Mouse (Mus musculus) layer of hippocampus, adult 8-10 months (tissue): ENCODE results near the gene Zfhx3. TPM values are rescaled to one million over a fixed set of nuclear protein-coding genes. Genes with fewer than 3 reads are reported as not detected.

Experiments
- DNase-seq, 2 experiments: peaks; one replicate each; pipeline ENCODE4 v3.0.0; 2022; ENCODE audit warnings: low spot score in 2 of 2
- total RNA-seq, 4 experiments: library from RNA; stranded (reverse); gene quantifications; 2 replicates each; pipeline ENCODE4 v1.2.4; 2022

Gene Zfhx3
- total RNA-seq, 4 experiments from 2014 or later = 4.5 to 7.6 (median 6.7) TPM

GRCm38 (mm10) chr8:108911511-108911910, 969.1 kb downstream of the Zfhx3 start:
- DNase-seq = peak; percentile 68 to 89

- DNase-seq = no peak
Observed at GRCm38 (mm10) chr8:108912998-108913397, 970.6 kb downstream of the Zfhx3 start.

- no peak for DNase-seq
Observed at GRCm38 (mm10) chr8:108915425-108915824, 973.0 kb downstream of the Zfhx3 start.

DNA sequence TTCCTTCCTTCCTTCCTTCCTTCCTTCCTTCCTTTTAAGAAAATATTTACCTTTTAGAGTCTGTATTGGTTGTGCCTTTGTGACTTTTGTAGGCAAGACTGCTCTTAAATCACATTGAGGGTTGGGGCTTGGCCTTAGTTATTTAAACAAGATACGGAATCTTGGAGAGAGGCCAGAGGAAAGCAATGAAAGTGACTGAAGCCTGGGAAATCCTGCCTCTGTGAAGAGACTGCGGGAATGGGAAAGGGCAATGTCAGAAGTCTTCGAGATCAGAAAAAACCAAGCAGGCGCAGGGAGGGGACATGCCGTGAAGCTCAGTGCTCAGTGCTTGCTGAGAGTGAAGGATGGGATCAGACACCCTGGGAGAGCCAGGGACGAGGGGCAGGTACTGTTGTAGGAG, 973.4 kb downstream of the Zfhx3 start:
- no peak for DNase-seq

DNA sequence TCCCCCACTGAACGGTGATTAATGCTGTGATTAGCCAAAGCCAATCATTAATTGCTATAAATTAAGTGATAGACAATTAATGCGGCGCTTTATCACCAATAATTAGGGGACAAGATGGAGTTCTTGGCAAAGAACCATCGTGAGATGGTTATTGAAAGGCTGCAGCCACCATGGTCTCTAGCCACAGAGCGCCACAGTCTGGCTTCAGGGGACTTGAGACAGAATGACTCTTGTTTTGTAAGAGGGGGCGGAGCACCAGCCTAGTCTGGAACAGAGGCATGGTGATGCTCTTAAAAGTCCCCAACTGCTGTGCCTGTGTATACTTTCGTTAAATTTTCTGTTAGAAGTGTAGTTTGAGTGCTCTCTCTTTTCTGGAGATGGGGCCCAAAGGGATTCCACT, 977.7 kb downstream of the Zfhx3 start:
- DNase-seq = no peak

DNA sequence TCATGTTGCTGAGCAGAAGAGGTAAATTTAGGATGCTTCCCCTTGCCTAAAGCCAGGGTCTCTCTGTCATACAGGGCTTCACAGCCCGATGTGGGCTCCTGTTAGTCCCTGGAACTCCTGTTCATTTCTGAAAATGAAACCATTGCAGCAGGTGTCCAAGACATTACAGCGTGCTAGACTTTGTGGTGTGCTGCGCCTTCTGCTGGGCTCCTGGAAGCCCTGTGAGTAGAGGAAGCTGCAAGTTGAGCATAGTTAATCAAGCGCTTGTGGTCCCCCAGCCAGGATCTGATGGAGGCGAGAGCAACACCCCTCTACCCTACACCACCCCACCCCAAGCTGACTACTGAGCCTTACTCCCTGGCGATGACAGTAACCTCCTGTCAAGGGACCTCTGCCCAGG, 980.7 kb downstream of the Zfhx3 start:
- no peak for DNase-seq

- DNase-seq = no peak
Observed at GRCm38 (mm10) chr8:108924526-108924925, 982.1 kb downstream of the Zfhx3 start.

- DNase-seq = no peak
Observed at GRCm38 (mm10) chr8:108926106-108926505, 983.7 kb downstream of the Zfhx3 start.

DNA sequence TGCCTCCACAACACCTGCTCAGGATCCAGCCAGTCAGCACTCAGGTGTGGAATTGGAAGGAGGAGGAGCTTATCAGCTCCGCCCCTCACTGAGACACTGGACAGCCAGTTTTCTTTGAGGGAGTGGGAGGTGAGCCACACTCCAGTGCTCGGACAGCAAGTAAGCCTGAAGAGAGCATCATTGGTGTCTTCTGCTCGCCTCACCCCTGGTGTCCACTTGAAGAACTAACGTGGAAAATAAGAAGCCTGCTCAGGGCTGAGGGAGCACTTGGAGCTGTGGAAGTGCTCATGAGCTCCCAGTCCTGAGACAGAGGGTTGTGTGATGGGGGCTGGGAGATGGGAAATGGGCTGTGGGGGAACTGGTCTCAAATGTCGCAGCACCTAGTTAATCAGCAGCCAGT, 988.2 kb downstream of the Zfhx3 start:
- DNase-seq = no peak

DNA sequence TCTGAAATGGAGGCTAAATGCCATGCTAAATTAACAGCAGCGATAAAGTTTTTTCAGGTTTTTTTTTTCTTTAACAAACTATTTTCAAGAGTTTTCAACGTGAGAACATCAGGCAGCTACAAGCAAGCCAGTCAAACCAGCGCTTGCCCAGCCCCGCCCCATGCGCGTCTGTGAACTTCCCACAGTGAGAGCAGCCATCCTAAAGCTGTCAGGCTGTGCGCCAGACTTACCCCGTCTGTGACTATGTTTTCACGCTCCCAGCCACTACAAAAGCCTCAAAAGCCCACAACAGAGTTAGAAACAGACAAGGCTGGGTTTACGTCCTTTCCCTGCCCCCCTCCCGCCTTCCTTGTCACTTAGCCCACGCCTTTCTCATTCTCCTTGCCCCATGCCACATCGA, 989.4 kb downstream of the Zfhx3 start:
- no peak for DNase-seq

DNA sequence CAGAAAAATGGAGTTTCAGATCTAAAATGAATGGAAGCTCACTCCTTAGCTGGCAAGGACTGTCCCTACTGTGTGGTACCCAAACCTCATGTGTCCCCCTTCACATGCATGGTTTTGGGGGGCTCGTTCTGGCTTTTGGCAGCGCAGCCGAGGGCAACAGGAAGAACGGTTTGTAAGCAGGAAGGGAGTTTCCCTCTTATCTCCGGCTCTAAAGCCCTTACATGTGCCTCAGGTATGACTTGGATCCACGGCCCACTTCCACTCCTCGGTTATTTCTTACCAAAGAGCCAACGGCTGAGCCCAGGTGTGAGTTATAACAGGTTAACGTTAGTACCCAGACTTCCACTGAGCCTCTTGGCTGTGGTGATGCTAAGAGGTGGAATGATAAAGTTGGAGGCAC, 990.3 kb downstream of the Zfhx3 start:
- no peak for DNase-seq

GRCm38 (mm10) chr8:108935834-108936694, 993.6 kb downstream of the Zfhx3 start:
- no peak for DNase-seq

GRCm38 (mm10) chr8:108936695-108937448, 994.4 kb downstream of the Zfhx3 start:
- no peak for DNase-seq

- no peak for DNase-seq
Observed at GRCm38 (mm10) chr8:108937904-108938455, 995.5 kb downstream of the Zfhx3 start.

GRCm38 (mm10) chr8:108942686-108943085, 1000.2 kb downstream of the Zfhx3 start:
- DNase-seq = no peak

GRCm38 (mm10) chr8:108943132-108943531, 1000.7 kb downstream of the Zfhx3 start:
- no peak for DNase-seq

GRCm38 (mm10) chr8:108944312-108944711, 1001.9 kb downstream of the Zfhx3 start:
- no peak for DNase-seq

- no peak for DNase-seq
Observed at GRCm38 (mm10) chr8:108950311-108950710, 1007.9 kb downstream of the Zfhx3 start.

GRCm38 (mm10) chr8:108951560-108951959, 1009.1 kb downstream of the Zfhx3 start:
- no peak for DNase-seq

DNA sequence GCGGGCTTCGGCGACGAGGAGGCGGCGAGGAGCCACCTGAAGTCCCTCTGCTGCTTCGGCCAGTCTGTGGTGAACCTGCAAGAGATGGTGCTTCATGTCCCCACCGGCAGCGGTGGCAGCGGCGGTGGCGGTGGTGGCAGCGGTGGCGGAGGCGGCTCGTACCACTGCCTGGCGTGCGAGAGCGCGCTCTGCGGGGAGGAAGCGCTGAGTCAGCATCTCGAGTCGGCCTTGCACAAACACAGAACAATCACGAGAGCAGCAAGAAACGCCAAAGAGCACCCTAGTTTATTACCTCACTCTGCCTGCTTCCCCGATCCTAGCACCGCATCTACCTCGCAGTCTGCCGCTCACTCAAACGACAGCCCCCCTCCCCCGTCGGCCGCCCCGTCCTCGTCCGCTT, 1014.0 kb downstream of the Zfhx3 start:
- DNase-seq = peak in 1 of 2 experiments; percentile 9

DNA sequence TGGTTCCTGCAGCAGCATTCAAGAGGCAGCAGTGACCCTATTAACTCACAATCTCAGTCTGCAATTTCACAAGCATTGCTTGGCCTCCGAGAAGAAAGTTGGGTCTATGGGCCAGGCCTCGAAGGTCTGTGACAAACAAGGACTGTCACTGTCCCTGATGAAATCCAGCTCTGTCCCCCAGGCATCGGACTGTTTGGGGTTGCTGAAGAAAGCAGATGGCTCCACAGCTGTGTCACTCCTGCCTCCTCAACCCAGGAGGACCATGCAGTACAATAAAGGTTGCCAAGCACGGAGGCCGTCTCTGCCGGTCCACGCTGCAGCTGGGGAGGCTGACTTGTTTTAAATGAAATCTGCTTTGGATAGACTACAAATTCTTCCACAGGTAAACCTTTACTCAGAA, 1020.1 kb downstream of the Zfhx3 start:
- no peak for DNase-seq

DNA sequence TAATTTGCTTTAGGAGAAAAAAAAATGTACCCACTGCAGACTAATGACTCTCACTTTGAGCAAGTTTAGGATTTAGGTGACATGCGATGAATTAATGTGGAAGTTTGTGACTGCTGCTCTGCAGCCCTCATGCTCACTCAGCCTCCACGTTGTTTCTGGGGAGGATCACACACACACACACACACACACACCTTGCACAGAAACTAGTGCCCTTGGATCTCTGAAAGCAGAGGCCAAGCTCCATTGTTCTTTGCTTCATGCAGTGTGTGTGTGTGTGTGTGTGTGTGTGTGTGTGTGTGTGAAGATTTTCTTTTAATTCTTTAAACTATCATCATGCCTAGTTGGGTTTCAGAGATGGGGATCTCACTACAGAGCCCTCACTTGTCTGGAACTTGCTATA, 1020.7 kb downstream of the Zfhx3 start:
- no peak for DNase-seq
